Mouse (Mus musculus): ENCODE measurements around the gene Tbc1d22b. TPM values are rescaled to one million over a fixed set of nuclear protein-coding genes. Genes with fewer than 3 reads are reported as not detected.

The Tbc1d22b gene
- polyA plus RNA-seq (2015; fragmentation: Nextera tagmentation; extraction: Ambion mirVana), result 8.6 TPM in 2 replicates

DNA sequence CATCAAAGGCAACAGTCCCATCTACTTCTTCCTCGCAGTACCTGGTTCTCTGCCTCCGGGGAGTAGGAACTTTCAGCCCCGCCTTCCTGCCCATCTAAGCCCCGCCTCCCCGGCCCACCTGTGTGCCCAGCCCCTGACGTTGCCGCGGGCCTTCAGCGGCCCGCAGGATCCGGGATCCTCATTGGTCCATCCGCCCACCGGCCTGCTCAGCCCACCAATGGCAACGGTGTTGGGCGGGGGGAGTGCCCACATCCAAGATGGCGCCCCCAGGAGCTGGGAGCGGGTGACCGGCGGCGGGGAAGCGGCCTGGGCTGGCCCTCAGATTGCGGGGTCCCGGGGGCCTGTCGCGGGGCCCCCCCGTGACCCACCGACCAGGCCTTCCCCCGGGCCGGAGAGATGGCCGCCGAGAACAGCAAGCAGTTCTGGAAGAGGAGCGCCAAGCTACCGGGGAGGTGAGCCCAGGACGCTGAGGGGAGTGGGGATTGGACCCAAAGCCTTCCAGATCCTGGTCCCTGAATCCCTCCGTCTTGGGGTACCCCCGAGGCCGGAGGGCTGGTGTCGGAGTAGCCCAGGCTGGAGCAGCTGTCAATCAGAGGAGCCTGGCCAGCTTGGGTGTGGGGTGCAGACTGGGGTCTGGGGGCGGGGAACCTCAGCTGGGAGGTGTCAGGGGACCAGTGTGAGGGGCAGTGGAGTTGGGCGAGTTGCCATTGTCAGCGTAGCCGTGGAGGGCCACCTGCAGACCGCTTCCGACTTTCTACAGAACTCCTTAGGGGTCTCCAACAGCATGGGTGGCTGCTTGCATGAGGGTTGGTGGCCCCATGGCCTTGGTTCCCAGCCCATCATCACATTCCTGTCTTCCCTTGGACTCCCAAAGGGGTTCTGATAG, at the start of gene Tbc1d22b, which contains the start of gene Gm17657:
Gene Tbc1d22b (plus strand): TSS at position 243 of the 886 bp plus-strand sequence.
Gene Gm17657 (minus strand): TSS at position 96 of the 886 bp plus-strand sequence.
- Histone ChIP-seq H3K27ac (ENCODE audit: low read depth, low read length) (0 out of 2 replicates have a peak within 1 kb of the TSS, but pooled peaks have one; percentile 2), H3K36me3 (ENCODE audit: control insufficient read depth, insufficient read depth) (no peaks in the 10 kb centered on the region), H3K4me3 (ENCODE audit: low read depth, low read length) (peak within 1 kb of the TSS; percentile 73), H3K4me1 (replicated peaks; ENCODE audit: control insufficient read depth, insufficient read depth, low read length) (peaks cover 13% of the 10 kb centered on the region; the same call in 1 of the 2 replicates), H3K27me3 (replicated peaks; ENCODE audit: control insufficient read depth, insufficient read depth, low read length) (no peaks in the 10 kb centered on the region), H3K9ac (ENCODE audit: low read depth, low read length) (peak within 1 kb of the TSS; percentile 72), H3K4me2 (replicated peaks; ENCODE audit: low read depth) (peak within 1 kb of the TSS; percentile 93), H3K9me3 (ENCODE audit: control insufficient read depth) (no peaks in the 10 kb centered on the region)
- ATAC-seq, result peak; percentile 98
- TF ChIP-seq CTCF (IDR thresholded peaks at IDR 0.05; ENCODE audit: low read depth), result peak; percentile 24; the same call in 1 of the 2 replicates
- under 1% methylated on average over 44 of the region's 44 CpGs for WGBS

DNA sequence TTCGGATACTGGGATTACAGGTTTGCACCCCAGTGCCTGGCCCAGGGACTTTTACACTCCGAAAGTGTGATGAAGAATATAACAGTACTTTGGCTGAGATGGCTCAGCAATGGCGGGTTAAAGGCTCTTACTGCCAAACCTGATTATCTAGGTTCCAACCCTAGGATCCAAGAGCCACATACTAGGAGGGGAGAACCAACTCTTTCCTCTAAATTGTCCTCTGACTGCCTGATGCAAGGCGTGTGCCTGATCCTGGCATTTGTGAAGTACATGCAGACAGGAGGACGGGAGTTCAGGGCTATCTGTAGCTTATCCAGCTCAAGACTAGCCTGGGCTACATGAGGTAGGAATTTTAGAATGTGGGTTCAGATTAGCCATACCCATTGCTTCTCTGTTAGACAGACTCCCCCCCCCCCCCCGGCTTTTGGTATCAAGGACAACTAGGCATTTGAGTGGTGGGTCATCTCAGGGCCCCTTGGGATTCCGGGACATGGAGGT, 49.3 kb upstream of the Tbc1d22b start:
- WGBS, result 78% methylated on average over 7 of the region's 7 CpGs
- H3K36me3 ChIP-seq (ENCODE audit: control insufficient read depth, insufficient read depth), result no peaks in the 10 kb centered on the region
- 0 out of 2 replicates have a peak, but pooled peaks cover 4% of the 10 kb centered on the region for H3K9me3 ChIP-seq (ENCODE audit: control insufficient read depth)
- H3K4me2 ChIP-seq (replicated peaks; ENCODE audit: low read depth), result no peak overlapping the region
- TF ChIP-seq CTCF (IDR thresholded peaks at IDR 0.05; ENCODE audit: low read depth), result no peak
- H3K4me3 ChIP-seq (ENCODE audit: low read depth, low read length), result no peak overlapping the region
- no peaks in the 10 kb centered on the region for H3K4me1 ChIP-seq (replicated peaks; ENCODE audit: control insufficient read depth, insufficient read depth, low read length)
- H3K9ac ChIP-seq (ENCODE audit: low read depth, low read length), result no peak overlapping the region
- no peaks in the 10 kb centered on the region for H3K27me3 ChIP-seq (replicated peaks; ENCODE audit: control insufficient read depth, insufficient read depth, low read length)
- ATAC-seq, result no peak
- H3K27ac ChIP-seq (ENCODE audit: low read depth, low read length), result no peak overlapping the region

DNA sequence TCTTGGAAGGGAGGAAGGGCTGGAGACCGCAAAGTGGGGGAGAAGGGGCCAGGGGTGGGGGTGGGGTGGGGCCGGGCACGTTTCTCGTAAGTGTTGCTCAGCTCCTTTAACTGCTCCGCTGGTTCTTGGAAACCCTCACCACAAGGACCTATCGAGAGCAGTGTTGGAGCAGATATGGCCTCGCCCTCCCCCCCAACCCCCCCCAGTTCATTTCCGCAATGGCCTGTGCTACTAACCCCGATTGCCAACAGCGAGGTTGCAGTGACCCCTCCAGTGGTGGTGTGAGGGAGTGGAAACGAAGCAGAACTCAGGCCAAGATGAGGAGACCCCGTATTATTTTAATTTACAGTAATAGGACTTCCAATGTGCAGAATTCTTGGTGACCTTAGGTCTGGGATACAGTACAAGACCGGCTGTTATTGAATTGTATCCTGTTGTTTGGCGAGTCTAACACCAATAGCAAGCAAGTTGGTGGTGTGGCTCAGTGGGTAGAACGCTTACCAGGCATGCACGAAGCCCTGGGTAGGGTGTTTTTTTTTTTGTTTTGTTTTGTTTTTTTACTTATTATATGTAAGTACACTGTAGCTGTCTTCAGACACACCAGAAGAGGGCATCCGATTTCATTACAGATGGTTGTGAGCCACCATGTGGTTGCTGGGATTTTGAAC, 48.6 kb upstream of the Tbc1d22b start:
- H3K27me3 ChIP-seq (replicated peaks; ENCODE audit: control insufficient read depth, insufficient read depth, low read length), result no peaks in the 10 kb centered on the region
- H3K27ac ChIP-seq (ENCODE audit: low read depth, low read length), result no peak overlapping the region
- no peaks in the 10 kb centered on the region for H3K36me3 ChIP-seq (ENCODE audit: control insufficient read depth, insufficient read depth)
- H3K4me1 ChIP-seq (replicated peaks; ENCODE audit: control insufficient read depth, insufficient read depth, low read length), result no peaks in the 10 kb centered on the region
- no peak for TF ChIP-seq CTCF (IDR thresholded peaks at IDR 0.05; ENCODE audit: low read depth)
- 75% methylated on average over 16 of the region's 17 CpGs for WGBS
- 0 out of 2 replicates have a peak, but pooled peaks cover 4% of the 10 kb centered on the region for H3K9me3 ChIP-seq (ENCODE audit: control insufficient read depth)
- ATAC-seq, result no peak
- H3K4me2 ChIP-seq (replicated peaks; ENCODE audit: low read depth), result no peak overlapping the region
- no peak overlapping the region for H3K9ac ChIP-seq (ENCODE audit: low read depth, low read length)
- no peak overlapping the region for H3K4me3 ChIP-seq (ENCODE audit: low read depth, low read length)

DNA sequence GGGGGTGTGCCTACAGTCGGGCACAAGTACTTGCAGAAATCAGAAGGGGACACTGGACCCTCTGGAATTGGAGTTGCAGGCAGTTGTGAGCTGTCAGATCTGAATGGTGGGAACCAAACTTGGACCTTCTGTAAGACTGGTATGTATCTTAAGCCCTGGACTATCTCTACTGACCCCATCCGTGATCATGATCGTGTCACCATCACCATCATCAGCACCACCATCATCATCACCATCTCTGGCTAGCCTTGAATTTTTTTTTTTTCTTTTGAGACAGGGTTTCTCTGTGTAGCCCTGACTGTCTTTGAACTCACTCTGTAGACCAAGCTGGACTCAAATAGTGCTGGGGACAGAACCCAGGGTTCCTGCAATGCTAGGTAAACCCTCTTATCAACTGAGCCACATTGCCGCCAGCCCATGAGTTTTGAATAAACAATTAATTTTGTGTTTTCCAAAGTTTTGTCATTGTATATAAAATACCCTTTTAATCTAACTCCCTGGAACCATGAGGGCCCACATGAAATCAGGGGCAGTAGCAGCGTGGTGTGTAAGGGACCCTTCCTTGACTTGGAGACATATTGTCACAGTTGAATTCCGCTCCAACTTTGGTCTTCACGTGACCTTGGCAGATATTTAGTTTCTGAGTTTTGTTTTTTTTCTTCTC, 47.4 kb upstream of the Tbc1d22b start:
- no peak overlapping the region for H3K27ac ChIP-seq (ENCODE audit: low read depth, low read length)

DNA sequence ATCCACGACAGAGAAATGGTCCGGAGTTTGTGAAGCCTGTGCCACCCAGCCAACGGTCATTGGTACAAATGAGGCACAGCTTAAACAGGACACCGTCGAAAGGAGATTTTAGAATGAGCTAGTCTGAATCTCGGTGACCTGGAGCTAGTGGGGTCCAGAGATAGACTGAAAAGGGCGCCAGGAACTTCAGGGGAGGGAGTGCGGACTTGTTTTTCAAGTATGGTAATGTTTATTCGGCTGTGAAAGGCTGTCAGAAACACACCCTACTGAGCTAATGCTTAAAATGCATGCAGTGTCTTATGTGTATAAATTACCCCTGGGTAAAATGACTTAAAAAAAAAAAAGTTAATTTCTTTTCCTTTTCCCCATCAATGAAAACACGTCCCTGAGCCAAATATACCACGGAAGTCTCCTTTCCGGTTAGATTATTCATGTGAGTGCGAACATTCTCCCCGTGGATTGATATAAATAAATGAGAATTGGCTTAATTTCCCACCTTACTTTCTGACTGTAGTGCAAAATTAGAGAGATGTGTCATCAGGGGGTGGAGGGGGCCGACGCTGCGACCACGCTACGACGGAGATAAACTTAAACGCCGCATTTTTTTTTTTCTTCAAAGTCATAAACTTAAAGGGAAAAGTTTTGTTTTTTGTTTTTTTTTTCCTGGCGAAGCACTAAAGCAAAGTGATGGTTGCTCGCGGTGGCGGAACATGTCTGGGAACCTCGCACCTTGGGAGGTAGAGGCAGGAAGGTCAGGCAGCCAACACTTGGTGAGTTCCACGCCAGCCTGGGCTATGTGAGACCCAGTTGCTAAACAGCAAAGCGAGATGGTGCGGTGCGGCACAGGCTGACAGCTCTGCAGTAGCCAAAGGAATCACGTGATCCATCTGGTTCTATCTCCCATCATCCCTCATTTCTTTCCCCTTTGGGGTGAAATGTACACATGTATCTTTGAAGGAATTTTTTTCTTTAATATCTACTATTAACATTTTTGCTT, 46.6 kb upstream of the Tbc1d22b start:
- Histone ChIP-seq H3K36me3 (ENCODE audit: control insufficient read depth, insufficient read depth) (no peaks in the 10 kb centered on the region), H3K4me1 (replicated peaks; ENCODE audit: control insufficient read depth, insufficient read depth, low read length) (no peaks in the 10 kb centered on the region), H3K27me3 (replicated peaks; ENCODE audit: control insufficient read depth, insufficient read depth, low read length) (no peaks in the 10 kb centered on the region), H3K4me3 (ENCODE audit: low read depth, low read length) (0 out of 2 replicates have a peak overlapping the region, but pooled peaks have one; percentile 11), H3K27ac (ENCODE audit: low read depth, low read length) (no peak overlapping the region), H3K9ac (ENCODE audit: low read depth, low read length) (no peak overlapping the region), H3K4me2 (replicated peaks; ENCODE audit: low read depth) (peak overlapping the region; percentile 54), H3K9me3 (ENCODE audit: control insufficient read depth) (0 out of 2 replicates have a peak, but pooled peaks cover 4% of the 10 kb centered on the region)
- WGBS, result 18% methylated on average over 32 of the region's 32 CpGs
- no peak for TF ChIP-seq CTCF (IDR thresholded peaks at IDR 0.05; ENCODE audit: low read depth)
- no peak for ATAC-seq

More for the DNA sequence above, 47.4 kb upstream of the Tbc1d22b start:
- ATAC-seq, result no peak
- 73% methylated on average over 7 of the region's 7 CpGs for WGBS
- no peaks in the 10 kb centered on the region for H3K36me3 ChIP-seq (ENCODE audit: control insufficient read depth, insufficient read depth)
- no peak for TF ChIP-seq CTCF (IDR thresholded peaks at IDR 0.05; ENCODE audit: low read depth)
- H3K9ac ChIP-seq (ENCODE audit: low read depth, low read length), result no peak overlapping the region
- H3K4me2 ChIP-seq (replicated peaks; ENCODE audit: low read depth), result no peak overlapping the region
- H3K9me3 ChIP-seq (ENCODE audit: control insufficient read depth), result 0 out of 2 replicates have a peak, but pooled peaks cover 4% of the 10 kb centered on the region
- H3K27me3 ChIP-seq (replicated peaks; ENCODE audit: control insufficient read depth, insufficient read depth, low read length), result no peaks in the 10 kb centered on the region
- H3K4me3 ChIP-seq (ENCODE audit: low read depth, low read length), result no peak overlapping the region
- no peaks in the 10 kb centered on the region for H3K4me1 ChIP-seq (replicated peaks; ENCODE audit: control insufficient read depth, insufficient read depth, low read length)
